Mouse (Mus musculus) left cerebral cortex, postnatal 14 days (tissue): Measurements from ENCODE around the gene Trmu. TPM values are rescaled to one million over a fixed set of nuclear protein-coding genes. Genes with fewer than 3 reads are reported as not detected.
"Not testable (repeated sequence)": the region's sequence is repeated elsewhere in the genome, so short reads cannot be mapped to it uniquely, and the experiment has no call there.

Experiments used
- DNase-seq, 2 experiments: peaks; one replicate each; pipeline ENCODE4 v3.0.0; 2021 to 2022; ENCODE audit warnings: low spot score in 2 of 2, mixed read lengths in 1 of 2
- intact Hi-C: fragments of 180-260 bp; cut with DNase I; formaldehyde crosslinking; loops from one replicate; pipeline ENCODE4 v1.15.1; 2025
- long read RNA-seq, 2 experiments: library from polyadenylated mRNA; stranded (forward); transcript quantifications; one replicate each; pipeline ENCODE4 v2.0.0; 2021
- total RNA-seq, 2 experiments: library from RNA; stranded (reverse); gene quantifications; 2 replicates each; pipeline ENCODE4 v1.2.3; 2021

Gene Trmu
- 10 to 100 TPM; 29.4 to 32.2 TPM for total RNA-seq
- long read RNA-seq, experiment 1, transcript Trmu-201 (11 exons, 1,526 nt), result major isoform, 10 of 29 reads
- long read RNA-seq, experiment 1, partial matches to known transcripts, result 3 of 29 reads
- long read RNA-seq, experiment 1, other reads (novel, unspliced or antisense), result 16 of 29 reads
- long read RNA-seq, experiment 2, transcript Trmu-201 (11 exons, 1,526 nt), result major isoform, 6 of 23 reads
- long read RNA-seq, experiment 2, partial matches to known transcripts, result 1 of 23 reads
- long read RNA-seq, experiment 2, other reads (novel, unspliced or antisense), result 16 of 23 reads

- intact Hi-C loops, result loop anchor here (5.0 kb wide), 1 partner anchor 267 kb away; no protein-coding TSS in a partner anchor
- DNase-seq, result peak; percentile 94 to 95
Measured at GRCm38 (mm10) chr15:85878848-85879497, at the start of gene Trmu. Gene Trmu (plus strand): TSS chr15:85879312.

- intact Hi-C loops, result no loop called here
- DNase-seq, result no peak
Measured at GRCm38 (mm10) chr15:85829470-85829869, 49.6 kb upstream of the Trmu start.

- peak; percentile 64 to 81 for DNase-seq
- intact Hi-C loops, result no loop called here
Measured at GRCm38 (mm10) chr15:85831954-85832590, 47.0 kb upstream of the Trmu start, which contains the start of gene Ttc38. Gene Ttc38 (plus strand): TSS chr15:85832306.

GRCm38 (mm10) chr15:85832599-85832998 is 46.5 kb upstream of the Trmu start:
- intact Hi-C loops, result no loop called here
- DNase-seq, result no peak

DNA sequence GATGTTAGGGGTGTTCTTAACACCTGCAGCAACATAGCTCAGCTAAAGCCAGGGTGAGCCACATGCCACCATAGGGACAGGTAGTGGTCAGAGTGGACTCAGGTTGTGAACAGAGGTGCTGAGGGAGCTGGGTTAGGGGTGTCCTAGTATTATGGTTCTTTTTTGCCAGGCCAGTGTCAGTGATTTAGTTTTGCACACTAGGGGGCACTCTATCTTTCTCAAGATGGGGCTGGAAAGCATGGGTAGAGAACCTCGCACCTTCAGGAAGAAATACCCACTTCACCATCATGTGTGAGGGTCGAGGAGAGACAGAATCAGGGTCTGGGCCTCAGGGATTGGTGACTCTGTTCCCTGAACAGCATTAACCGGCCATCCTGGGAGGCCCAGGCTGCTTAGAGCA is 43.8 kb upstream of the Trmu start:
- no peak for DNase-seq
- intact Hi-C loops, result no loop called here

DNA sequence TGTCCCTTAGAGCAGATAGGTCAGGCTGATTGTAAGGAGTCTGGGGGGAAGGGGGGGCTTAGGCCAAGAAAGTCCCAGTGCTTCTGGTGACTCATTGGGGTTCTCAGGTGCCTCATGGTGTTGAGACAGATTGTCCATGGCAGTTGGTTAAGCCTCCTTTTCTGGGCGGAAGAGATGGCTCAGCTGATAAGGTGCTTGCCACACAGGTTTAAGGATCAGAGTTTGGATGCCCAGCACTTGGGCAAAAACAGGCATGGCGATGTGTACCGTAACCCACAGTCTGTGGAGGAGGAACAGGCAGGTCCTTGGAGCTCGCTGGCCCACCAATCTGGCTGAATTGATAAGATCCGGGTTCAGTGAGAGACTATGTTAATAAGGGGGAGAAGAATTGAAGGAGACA is 42.2 kb upstream of the Trmu start:
- no peak for DNase-seq
- intact Hi-C loops, result no loop called here

DNA sequence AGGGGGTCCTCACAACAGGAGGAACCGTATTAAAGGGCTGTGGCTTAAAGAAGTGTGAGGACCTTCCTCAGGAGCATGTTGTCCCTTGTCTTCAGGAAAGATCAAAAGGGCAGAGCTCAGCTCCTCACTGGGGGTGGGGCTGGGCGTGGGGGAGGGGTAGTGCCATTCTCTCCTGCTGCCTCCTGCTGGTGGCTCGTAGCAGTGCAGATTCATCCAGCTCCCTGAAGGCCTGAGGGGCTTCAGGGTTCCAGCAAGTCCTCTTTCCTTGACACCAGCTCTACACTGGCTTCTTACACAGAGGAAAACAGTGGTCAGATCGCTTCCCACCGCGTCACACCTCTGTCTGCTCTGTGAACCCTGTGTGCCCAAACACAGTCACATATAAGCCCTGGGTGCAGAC is 38.1 kb upstream of the Trmu start:
- intact Hi-C loops, result no loop called here
- no peak for DNase-seq

DNA sequence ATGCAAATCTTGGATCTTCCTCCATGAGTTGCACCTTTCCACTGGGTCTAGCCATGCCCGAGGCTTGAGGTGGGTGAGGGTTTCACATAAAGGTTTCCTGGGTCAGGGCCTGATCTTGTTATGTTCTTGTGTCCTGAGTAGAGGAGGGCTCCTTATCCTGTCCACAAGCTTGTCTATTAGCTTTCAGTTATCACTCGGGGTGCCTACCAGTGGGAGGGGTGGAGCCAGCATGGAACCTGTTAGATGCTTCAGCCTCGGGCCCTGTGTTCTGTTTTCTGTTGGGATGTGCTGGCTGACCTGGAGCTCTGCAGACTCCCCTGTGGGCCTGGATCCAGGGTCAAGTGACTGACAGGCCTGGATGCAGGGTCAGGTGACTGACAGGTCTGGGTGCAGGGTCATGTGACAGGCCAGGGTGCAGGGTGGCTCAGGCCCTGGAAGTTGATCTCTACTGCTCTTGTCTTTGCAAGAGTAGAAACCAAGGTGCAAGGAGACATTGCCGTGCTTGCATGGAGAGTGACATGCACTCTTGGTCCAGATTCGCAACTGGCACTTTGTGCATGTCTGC is 37.2 kb upstream of the Trmu start:
- no peak for DNase-seq
- intact Hi-C loops, result no loop called here

DNA sequence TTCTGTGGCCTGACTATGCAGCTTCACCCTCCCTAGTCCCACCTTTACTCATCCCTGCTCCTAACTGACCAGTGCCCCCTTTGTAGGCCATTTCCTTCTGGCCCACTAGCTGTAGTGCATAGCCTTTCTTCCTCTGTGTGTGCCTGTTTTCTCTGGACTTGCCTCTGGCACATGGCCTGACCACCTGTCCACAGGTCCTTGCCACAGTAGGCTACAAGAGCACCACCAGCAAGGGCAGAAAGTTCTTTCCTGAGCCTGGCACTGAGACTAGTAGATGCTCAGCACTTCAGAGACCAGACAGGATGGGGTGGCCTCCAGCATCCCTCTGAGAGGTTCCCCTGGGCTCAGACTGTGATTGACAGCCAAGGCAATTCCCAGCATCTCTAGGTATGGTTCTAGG is 34.0 kb upstream of the Trmu start:
- intact Hi-C loops, result no loop called here
- no peak for DNase-seq

DNA sequence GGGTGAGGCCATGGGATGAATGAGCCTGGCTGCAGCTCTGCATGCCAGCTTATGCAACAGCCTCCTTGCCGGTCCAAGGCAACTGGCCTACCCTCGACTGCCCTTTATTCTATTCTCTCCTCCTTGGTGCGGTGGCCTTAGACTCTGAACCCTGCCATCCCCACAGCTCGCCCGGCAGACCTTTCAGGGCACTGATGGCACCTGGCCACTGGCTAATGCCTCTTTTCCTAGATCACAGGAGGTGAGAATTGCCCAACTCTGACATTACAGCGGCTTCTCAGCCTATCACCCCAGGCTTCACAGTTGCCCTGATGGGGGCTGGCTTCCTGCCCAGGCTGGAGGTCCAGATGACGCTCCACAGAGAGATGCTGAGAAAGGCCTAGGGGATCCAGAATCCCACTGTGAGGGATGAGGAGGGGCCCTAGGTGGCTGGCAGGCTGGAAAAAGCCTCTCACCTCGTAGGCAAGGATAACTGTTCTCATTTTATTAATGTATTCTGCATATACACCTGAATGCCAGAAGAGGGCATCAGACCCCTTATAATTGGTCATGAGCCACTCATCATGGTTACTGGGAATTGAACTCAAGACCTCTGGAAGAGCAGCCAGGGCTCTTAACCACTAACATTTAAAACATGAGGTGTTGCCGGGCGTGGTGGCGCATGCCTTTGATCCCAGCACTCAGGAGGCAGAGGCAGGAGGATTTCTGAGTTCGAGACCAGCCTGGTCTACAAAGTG is 27.3 kb upstream of the Trmu start:
- intact Hi-C loops, result no loop called here

GRCm38 (mm10) chr15:85858980-85859489 is 20.1 kb upstream of the Trmu start:
- DNase-seq, result no peak
- intact Hi-C loops, result no loop called here

More for the DNA sequence above, 27.3 kb upstream of the Trmu start:
- DNase-seq, result no peak

DNA sequence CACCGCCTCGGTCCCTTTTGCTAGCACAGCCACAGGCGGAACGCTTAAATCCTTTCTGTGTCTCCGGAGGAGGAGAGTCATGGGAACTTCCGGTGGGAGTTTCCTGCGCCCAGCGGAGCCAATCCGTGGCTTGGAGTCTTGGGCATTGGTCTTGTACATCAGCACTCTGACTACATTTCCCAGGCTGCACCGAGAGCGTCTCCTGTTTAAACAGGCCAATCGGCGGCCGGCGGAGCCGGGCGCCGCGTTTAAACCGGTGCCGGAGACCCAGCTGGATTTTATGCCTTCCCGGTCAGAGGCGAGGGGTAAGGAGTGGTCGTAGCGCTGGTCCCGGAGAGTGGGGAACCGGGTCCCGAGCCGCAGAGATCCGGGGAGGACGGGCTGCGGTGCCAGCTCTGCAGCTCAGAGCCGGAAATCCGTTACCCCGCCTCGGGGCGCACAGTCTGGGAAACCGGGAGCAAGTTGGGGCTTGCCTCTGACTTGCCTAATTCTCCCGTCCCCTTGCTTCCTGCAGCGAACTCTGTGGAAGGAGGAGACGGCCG is 19.6 kb upstream of the Trmu start, which contains the start of gene Gtse1:
Gtse1 (plus strand) TSS at position 256 of the 542 bp plus-strand sequence.
- peak; percentile 96 to 98 for DNase-seq
- intact Hi-C loops, result no loop called here

GRCm38 (mm10) chr15:85865913-85866312 is 13.2 kb upstream of the Trmu start:
- DNase-seq, result not testable (repeated sequence)
- intact Hi-C loops, result loop anchor here (5.0 kb wide), 1 partner anchor 269 kb away; no protein-coding TSS in a partner anchor

GRCm38 (mm10) chr15:85867696-85868095 is 11.4 kb upstream of the Trmu start:
- DNase-seq, result peak; percentile 78 to 82
- intact Hi-C loops, result loop anchor here (1.0 to 5.0 kb wide), 2 partner anchors 151 to 270 kb away; no protein-coding TSS in a partner anchor

GRCm38 (mm10) chr15:85877336-85877735 is 1.8 kb upstream of the Trmu start:
- no peak for DNase-seq
- intact Hi-C loops, result loop anchor here (5.0 kb wide), 1 partner anchor 265 kb away; no protein-coding TSS in a partner anchor

DNA sequence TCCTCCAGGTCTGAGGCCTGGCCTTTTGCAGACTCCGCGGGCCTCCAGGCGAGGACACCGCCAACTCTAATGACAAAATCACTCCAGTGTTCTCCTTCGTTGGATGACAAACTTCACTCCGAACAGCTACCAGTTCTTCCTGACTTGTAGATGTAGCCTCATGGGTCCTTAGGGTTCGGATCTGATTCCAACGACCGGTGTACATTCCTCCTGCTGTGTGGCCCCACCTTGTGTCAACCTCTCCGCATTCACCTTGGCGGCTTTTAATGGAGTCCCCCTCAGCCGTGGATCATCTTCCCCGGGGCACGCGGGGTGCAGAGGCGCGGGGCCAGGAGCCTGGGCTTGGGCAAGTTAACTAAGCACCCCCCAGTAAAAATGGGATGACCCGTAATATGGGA is 385 bp downstream of the Trmu start:
- intact Hi-C loops, result loop anchor here (5.0 kb wide), 1 partner anchor 267 kb away; no protein-coding TSS in a partner anchor
- no peak for DNase-seq

DNA sequence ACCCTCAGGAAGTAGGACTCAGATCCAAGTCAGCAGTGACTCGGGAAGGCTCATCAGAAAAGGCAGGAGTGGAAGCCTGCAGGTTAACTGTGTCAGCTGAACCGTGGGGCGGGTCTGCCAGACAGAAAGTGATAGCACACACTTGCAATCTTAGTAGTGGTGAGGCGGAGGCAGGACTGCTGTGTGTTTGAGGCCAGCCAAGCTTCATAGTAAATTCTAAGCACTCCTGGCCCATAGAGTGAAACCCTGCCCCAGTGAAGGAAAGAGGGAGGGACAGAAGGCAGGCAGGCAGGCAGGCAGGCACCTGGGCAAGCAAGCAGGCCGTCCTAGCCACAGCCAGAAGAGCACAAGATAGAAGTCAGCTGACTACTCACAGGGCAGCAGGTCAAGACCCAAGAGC is 6.5 kb downstream of the Trmu start:
- no peak for DNase-seq
- intact Hi-C loops, result no loop called here

- DNase-seq, result no peak
- intact Hi-C loops, result no loop called here
Measured at GRCm38 (mm10) chr15:85889235-85889634, 10.1 kb downstream of the Trmu start.

DNA sequence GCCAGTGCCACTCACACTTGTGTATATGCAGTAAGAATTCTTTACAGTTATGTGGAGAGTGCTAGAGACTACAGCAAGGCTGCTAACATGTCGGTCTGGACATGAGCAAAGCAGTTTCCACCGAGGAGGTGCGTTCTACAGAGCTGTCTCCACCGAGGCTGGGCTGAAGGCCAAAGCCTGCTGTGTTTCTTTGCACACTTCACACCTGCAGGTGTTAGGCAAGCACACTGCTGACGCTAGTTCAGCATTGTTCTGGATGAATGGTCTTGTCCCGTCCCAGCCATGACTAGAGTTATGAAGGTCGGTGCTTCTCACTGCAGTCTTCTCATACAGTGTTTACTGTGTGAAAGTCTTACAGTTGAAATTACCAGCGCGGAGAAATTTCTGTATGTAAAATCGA is 12.9 kb downstream of the Trmu start:
- intact Hi-C loops, result no loop called here
- no peak for DNase-seq
